Mouse (Mus musculus): ENCODE data around the gene Efhd2. TPM values are rescaled to one million over a fixed set of nuclear protein-coding genes. Genes with fewer than 3 reads are reported as not detected.

Efhd2 gene
- polyA plus RNA-seq, 1 experiment from 2014 or later, result 75.3 TPM

- 57% methylated on average over 1 of the region's 1 CpGs for WGBS
- Histone ChIP-seq H3K4me3 (replicated peaks) (no peak overlapping the region), H3K27me3 (0 out of 2 replicates have a peak, but pooled peaks cover 3% of the 10 kb centered on the region), H3K36me3 (replicated peaks) (no peaks in the 10 kb centered on the region), H3K9ac (no peak overlapping the region), H3K9me3 (no peaks in the 10 kb centered on the region), H3K4me2 (no peak overlapping the region), H3K27ac (no peak overlapping the region), H3K4me1 (no peaks in the 10 kb centered on the region)
- no peak for ATAC-seq (ENCODE audit: low FRiP score)
These were observed 40.8 kb downstream of the Efhd2 start for GRCm38 (mm10) chr4:141833911-141834310.

DNA sequence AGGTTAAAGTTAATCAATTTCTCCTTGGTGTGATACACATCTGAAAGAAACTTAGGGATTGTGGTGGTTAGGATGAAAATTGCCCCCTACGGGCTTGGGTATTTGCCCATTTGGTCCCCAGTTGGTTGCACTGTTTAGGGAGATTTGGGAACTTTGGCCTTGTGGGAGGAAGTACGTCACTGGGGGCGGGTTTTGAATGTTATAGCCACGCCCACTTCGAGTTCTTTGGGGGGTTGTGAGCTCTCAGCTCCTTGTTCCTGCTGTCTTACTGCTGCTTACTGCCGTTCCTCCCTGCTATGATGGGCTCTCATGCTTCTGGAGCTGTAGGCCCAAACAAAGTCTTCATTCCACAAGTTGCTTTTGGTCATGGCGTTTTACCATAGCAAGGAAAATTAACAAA, 43.4 kb downstream of the Efhd2 start:
- no peak for ATAC-seq (ENCODE audit: low FRiP score)
- WGBS, result 76% methylated on average over 7 of the region's 7 CpGs
- Histone ChIP-seq H3K4me2 (no peak overlapping the region), H3K27me3 (0 out of 2 replicates have a peak, but pooled peaks cover 3% of the 10 kb centered on the region), H3K36me3 (replicated peaks) (no peaks in the 10 kb centered on the region), H3K4me1 (no peaks in the 10 kb centered on the region), H3K4me3 (replicated peaks) (no peak overlapping the region), H3K9ac (no peak overlapping the region), H3K9me3 (no peaks in the 10 kb centered on the region), H3K27ac (no peak overlapping the region)

GRCm38 (mm10) chr4:141830381-141830780, 44.3 kb downstream of the Efhd2 start:
- Histone ChIP-seq H3K27ac (no peak overlapping the region), H3K9ac (no peak overlapping the region), H3K4me1 (no peaks in the 10 kb centered on the region), H3K36me3 (replicated peaks) (no peaks in the 10 kb centered on the region), H3K9me3 (no peaks in the 10 kb centered on the region), H3K4me3 (replicated peaks) (no peak overlapping the region), H3K4me2 (no peak overlapping the region), H3K27me3 (no peaks in the 10 kb centered on the region)
- ATAC-seq (ENCODE audit: low FRiP score), result no peak
- 55% methylated on average over 11 of the region's 11 CpGs for WGBS

DNA sequence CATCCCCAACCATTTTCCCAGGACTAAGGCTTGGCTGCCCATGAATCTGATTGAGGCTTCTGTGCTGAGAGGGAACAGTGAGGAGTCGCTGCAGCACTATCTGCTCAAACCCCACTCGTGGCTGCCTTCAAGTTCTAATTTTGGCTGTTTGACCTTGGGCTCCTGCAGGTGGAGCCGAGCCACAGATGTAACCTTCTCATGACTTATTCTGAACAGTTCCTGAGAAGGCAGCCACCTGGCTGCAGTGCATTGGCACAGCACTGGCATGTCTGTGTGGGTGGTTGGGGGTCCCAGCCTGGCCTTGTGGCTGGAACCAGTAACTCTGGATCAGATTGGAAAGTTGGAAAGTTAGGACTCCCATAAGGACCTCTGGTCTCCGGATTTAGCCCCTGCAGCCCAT, 46.5 kb downstream of the Efhd2 start:
- no peak for ATAC-seq (ENCODE audit: low FRiP score)
- no peaks in the 10 kb centered on the region for H3K4me1 ChIP-seq
- no peaks in the 10 kb centered on the region for H3K36me3 ChIP-seq (replicated peaks)
- H3K9ac ChIP-seq, result no peak overlapping the region
- no peaks in the 10 kb centered on the region for H3K9me3 ChIP-seq
- WGBS, result 79% methylated on average over 4 of the region's 4 CpGs
- H3K4me3 ChIP-seq (replicated peaks), result no peak overlapping the region
- no peak overlapping the region for H3K4me2 ChIP-seq
- H3K27me3 ChIP-seq, result no peaks in the 10 kb centered on the region
- H3K27ac ChIP-seq, result no peak overlapping the region

DNA sequence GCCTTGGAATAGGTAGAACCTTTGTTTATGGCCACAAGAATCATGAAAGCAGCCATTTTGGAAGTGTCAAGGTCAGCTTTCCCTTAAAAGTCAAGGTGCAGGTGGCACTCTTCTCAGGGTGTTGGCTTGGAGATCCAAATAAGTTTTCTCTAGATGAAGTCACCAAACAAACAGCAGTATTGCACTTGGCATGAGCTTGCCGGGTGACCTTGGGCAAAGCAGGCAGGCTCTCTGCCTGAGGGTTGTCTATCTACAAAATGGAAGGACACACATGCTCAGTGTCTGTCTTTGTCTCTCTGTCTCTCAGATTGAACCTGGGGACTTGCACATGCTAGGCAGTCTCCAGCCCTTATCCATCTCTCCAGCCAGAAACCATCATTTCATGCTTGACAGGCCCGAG, 47.3 kb downstream of the Efhd2 start:
- Histone ChIP-seq H3K9ac (no peak overlapping the region), H3K36me3 (replicated peaks) (no peaks in the 10 kb centered on the region), H3K4me3 (replicated peaks) (no peak overlapping the region), H3K4me2 (no peak overlapping the region), H3K27ac (no peak overlapping the region), H3K27me3 (no peaks in the 10 kb centered on the region), H3K4me1 (no peaks in the 10 kb centered on the region), H3K9me3 (no peaks in the 10 kb centered on the region)
- WGBS, result 97% methylated on average over 2 of the region's 2 CpGs
- no peak for ATAC-seq (ENCODE audit: low FRiP score)

DNA sequence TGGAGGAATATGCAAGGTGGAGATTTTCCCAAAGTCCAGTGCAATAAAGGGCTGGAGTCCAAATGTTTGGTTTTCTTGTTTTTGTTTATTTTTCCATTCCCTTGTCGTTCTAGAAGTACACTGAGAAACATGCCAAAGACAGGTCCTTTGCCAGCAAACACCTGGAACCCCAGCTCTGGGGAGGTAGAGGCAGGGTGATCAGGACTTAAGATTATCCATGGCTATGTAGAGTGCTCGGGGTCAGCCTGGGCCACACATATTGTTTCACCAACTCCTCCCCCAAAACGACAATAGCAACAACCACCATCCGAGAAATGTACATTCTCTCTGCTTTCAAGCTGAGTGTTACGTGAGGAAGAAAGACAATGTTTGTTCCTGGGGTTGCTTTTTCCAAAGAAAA, 48.7 kb downstream of the Efhd2 start, which contains the start of gene Cela2a:
TSS of gene Cela2a (minus strand) at position 101 of the 400 bp plus-strand sequence.
- Histone ChIP-seq H3K36me3 (replicated peaks) (no peaks in the 10 kb centered on the region), H3K9me3 (no peaks in the 10 kb centered on the region), H3K4me1 (no peaks in the 10 kb centered on the region), H3K27ac (no peak within 1 kb of the TSS), H3K27me3 (no peaks in the 10 kb centered on the region), H3K9ac (no peak within 1 kb of the TSS), H3K4me2 (no peak within 1 kb of the TSS), H3K4me3 (replicated peaks) (no peak within 1 kb of the TSS)
- WGBS, result 60% methylated on average over 5 of the region's 5 CpGs
- no peak for ATAC-seq (ENCODE audit: low FRiP score)

GRCm38 (mm10) chr4:141822979-141823378, 51.7 kb downstream of the Efhd2 start:
- H3K4me1 ChIP-seq, result no peaks in the 10 kb centered on the region
- WGBS, result 65% methylated on average over 3 of the region's 3 CpGs
- H3K27ac ChIP-seq, result no peak overlapping the region
- H3K27me3 ChIP-seq, result no peaks in the 10 kb centered on the region
- H3K36me3 ChIP-seq (replicated peaks), result no peaks in the 10 kb centered on the region
- H3K9me3 ChIP-seq, result no peaks in the 10 kb centered on the region
- no peak overlapping the region for H3K4me2 ChIP-seq
- H3K9ac ChIP-seq, result no peak overlapping the region
- H3K4me3 ChIP-seq (replicated peaks), result no peak overlapping the region
- no peak for ATAC-seq (ENCODE audit: low FRiP score)

- H3K4me1 ChIP-seq, result peaks cover 5% of the 10 kb centered on the region
- WGBS, result 86% methylated on average over 10 of the region's 10 CpGs
- ATAC-seq (ENCODE audit: low FRiP score), result no peak
- no peaks in the 10 kb centered on the region for H3K27me3 ChIP-seq
- H3K9me3 ChIP-seq, result no peaks in the 10 kb centered on the region
- H3K4me2 ChIP-seq, result no peak overlapping the region
- H3K27ac ChIP-seq, result no peak overlapping the region
- H3K4me3 ChIP-seq (replicated peaks), result no peak overlapping the region
- H3K9ac ChIP-seq, result no peak overlapping the region
- no peaks in the 10 kb centered on the region for H3K36me3 ChIP-seq (replicated peaks)
These were observed 52.6 kb downstream of the Efhd2 start for GRCm38 (mm10) chr4:141822089-141822488.

GRCm38 (mm10) chr4:141821178-141821577, 53.5 kb downstream of the Efhd2 start:
- H3K27ac ChIP-seq, result no peak overlapping the region
- no peaks in the 10 kb centered on the region for H3K27me3 ChIP-seq
- no peak overlapping the region for H3K4me3 ChIP-seq (replicated peaks)
- peaks cover 6% of the 10 kb centered on the region for H3K4me1 ChIP-seq
- H3K9me3 ChIP-seq, result no peaks in the 10 kb centered on the region
- no peak overlapping the region for H3K4me2 ChIP-seq
- ATAC-seq (ENCODE audit: low FRiP score), result no peak
- 94% methylated on average over 3 of the region's 3 CpGs for WGBS
- H3K9ac ChIP-seq, result no peak overlapping the region
- H3K36me3 ChIP-seq (replicated peaks), result no peaks in the 10 kb centered on the region

DNA sequence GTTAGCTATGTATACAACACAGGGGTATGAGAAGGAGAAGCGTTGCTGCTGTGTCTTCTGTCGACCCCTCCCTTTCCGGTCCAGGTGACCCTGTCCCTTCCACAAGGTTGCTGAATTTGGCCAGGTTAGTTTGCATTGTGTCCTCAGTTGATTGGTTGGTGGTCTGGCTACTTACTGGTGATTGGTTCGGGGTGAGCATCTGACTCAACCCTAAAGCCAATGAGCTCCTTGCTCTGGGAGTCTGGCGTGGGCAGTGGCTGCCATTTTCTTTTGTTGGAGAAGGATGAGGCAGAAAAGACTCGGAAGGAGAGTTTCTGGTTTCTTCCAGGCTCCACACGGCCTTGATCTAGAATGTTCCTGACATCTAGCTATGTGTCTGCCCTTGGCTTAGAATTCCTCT, 55.4 kb downstream of the Efhd2 start:
- H3K4me1 ChIP-seq, result peaks cover 9% of the 10 kb centered on the region
- H3K9ac ChIP-seq, result no peak overlapping the region
- no peak for ATAC-seq (ENCODE audit: low FRiP score)
- H3K27me3 ChIP-seq, result no peaks in the 10 kb centered on the region
- WGBS, result 92% methylated on average over 7 of the region's 7 CpGs
- H3K4me2 ChIP-seq, result no peak overlapping the region
- no peak overlapping the region for H3K27ac ChIP-seq
- H3K4me3 ChIP-seq (replicated peaks), result no peak overlapping the region
- peaks cover 14% of the 10 kb centered on the region; the same call in 1 of the 2 replicates for H3K36me3 ChIP-seq (replicated peaks)
- no peaks in the 10 kb centered on the region for H3K9me3 ChIP-seq

GRCm38 (mm10) chr4:141818861-141819260, 55.9 kb downstream of the Efhd2 start:
- H3K9ac ChIP-seq, result no peak overlapping the region
- H3K27ac ChIP-seq, result no peak overlapping the region
- peaks cover 17% of the 10 kb centered on the region for H3K36me3 ChIP-seq (replicated peaks)
- H3K4me1 ChIP-seq, result peaks cover 9% of the 10 kb centered on the region
- no peaks in the 10 kb centered on the region for H3K27me3 ChIP-seq
- no peak overlapping the region for H3K4me3 ChIP-seq (replicated peaks)
- 90% methylated on average over 13 of the region's 13 CpGs for WGBS
- no peak overlapping the region for H3K4me2 ChIP-seq
- no peak for ATAC-seq (ENCODE audit: low FRiP score)
- no peaks in the 10 kb centered on the region for H3K9me3 ChIP-seq

DNA sequence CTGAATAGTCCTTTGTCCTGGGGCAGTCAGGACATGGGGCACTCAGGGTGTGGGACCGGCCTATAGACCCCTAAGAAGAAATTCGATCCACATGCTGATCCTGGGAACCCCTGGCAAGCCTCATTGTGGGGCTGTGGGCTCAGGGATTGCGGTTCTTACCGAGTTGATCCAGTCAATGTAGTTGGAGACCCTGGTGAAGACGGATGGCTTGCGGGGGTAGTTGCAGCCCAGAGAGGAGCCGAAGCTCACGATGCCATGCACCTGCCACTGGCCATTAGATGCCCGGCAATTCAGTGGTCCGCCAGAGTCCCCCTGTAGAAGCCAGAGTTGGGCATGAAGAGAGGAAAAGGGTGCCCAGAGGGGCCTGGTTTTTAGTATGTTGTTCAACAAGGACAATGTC, 57.0 kb downstream of the Efhd2 start:
- Histone ChIP-seq H3K9me3 (no peaks in the 10 kb centered on the region), H3K4me3 (replicated peaks) (no peak overlapping the region), H3K9ac (no peak overlapping the region), H3K27me3 (no peaks in the 10 kb centered on the region), H3K36me3 (replicated peaks) (peaks cover 28% of the 10 kb centered on the region), H3K27ac (no peak overlapping the region), H3K4me2 (no peak overlapping the region), H3K4me1 (peaks cover 9% of the 10 kb centered on the region)
- ATAC-seq (ENCODE audit: low FRiP score), result no peak
- WGBS, result 54% methylated on average over 10 of the region's 10 CpGs

GRCm38 (mm10) chr4:141816776-141817655, 57.7 kb downstream of the Efhd2 start:
- WGBS, result 65% methylated on average over 14 of the region's 14 CpGs
- Histone ChIP-seq H3K27ac (no peak overlapping the region), H3K9ac (no peak overlapping the region), H3K9me3 (no peaks in the 10 kb centered on the region), H3K4me1 (peaks cover 9% of the 10 kb centered on the region), H3K4me2 (no peak overlapping the region), H3K27me3 (no peaks in the 10 kb centered on the region), H3K36me3 (replicated peaks) (peaks cover 35% of the 10 kb centered on the region), H3K4me3 (replicated peaks) (no peak overlapping the region)
- no peak for ATAC-seq (ENCODE audit: low FRiP score)

Data from forebrain, embryonic 12.5 days (tissue).